In genomic region chr9:32617430-32617768, GRCm38 (mm10) we compare ENCODE assay signal across 1 mouse cellular context.
TF ChIP-seq lines count a peak whose summit lies in the region.

No protein-coding gene starts in this region.

TF ChIP-seq in CH12.LX, 34 proteins besides CTCF, POLR2A, EP300 and RAD21 (continued from another document):
- TF ChIP-seq ZKSCAN1 (IDR thresholded peaks at IDR 0.05; ENCODE audit: borderline replicate concordance, low read depth, low read length), result no peak
- no peak for TF ChIP-seq ZMIZ1 (IDR thresholded peaks at IDR 0.05; ENCODE audit: low read depth, low read length)
- TF ChIP-seq ETS1 (conservative IDR thresholded peaks at IDR 0.05; ENCODE audit: low read depth, low read length), result peak; percentile 21; the same call in 1 of the 2 replicates
- TF ChIP-seq KAT2A (IDR thresholded peaks at IDR 0.05; ENCODE audit: insufficient replicate concordance, low read length), result no peak
- no peak for TF ChIP-seq NRF1 (IDR thresholded peaks at IDR 0.05; ENCODE audit: low read depth, low read length)
- no peak; the same call in none of the 2 replicates for TF ChIP-seq MYC (IDR thresholded peaks at IDR 0.05; ENCODE audit: low read depth, low read length)
- no peak for TF ChIP-seq ELF1 (IDR thresholded peaks at IDR 0.05; ENCODE audit: low read depth, low read length)
- no peak for TF ChIP-seq ZC3H11A (IDR thresholded peaks at IDR 0.05; ENCODE audit: low read depth, low read length)
- TF ChIP-seq CHD1 (IDR thresholded peaks at IDR 0.05; ENCODE audit: low read depth, low read length), result no peak
- no peak for TF ChIP-seq CHD2 (IDR thresholded peaks at IDR 0.05; ENCODE audit: low read length)
- peak; percentile 38; the same call in 1 of the 2 replicates for TF ChIP-seq USF1 (IDR thresholded peaks at IDR 0.05; ENCODE audit: low read depth, low read length)
- TF ChIP-seq USF2 (conservative IDR thresholded peaks at IDR 0.05; ENCODE audit: low read depth, low read length), result peak; percentile 31; the same call in 1 of the 2 replicates
- no peak for TF ChIP-seq RCOR1 (conservative IDR thresholded peaks at IDR 0.05; ENCODE audit: low read depth, low read length)
- no peak for TF ChIP-seq NELFE (IDR thresholded peaks at IDR 0.05; ENCODE audit: low read depth, low read length)
- TF ChIP-seq BHLHE40 (IDR thresholded peaks at IDR 0.05; ENCODE audit: low read depth, low read length), result peak; percentile 74
- TF ChIP-seq SMC3 (IDR thresholded peaks at IDR 0.05; ENCODE audit: low read depth, low read length), result no peak
- no peak for TF ChIP-seq ZNF384 (IDR thresholded peaks at IDR 0.05; ENCODE audit: low read depth, low read length)
